Mouse (Mus musculus): Measurements from ENCODE around the gene Lao1.

- no peak for TF ChIP-seq POLR2AphosphoS2 (IDR thresholded peaks at IDR 0.05; ENCODE audit: insufficient read length, low read depth)
- TF ChIP-seq POLR2A (IDR thresholded peaks at IDR 0.05; ENCODE audit: insufficient read length, low read depth) = no peak
- no peak for TF ChIP-seq TCF12 (IDR thresholded peaks at IDR 0.05; ENCODE audit: insufficient read depth, poor library complexity, severe bottlenecking)
- TF ChIP-seq MYOD1 (IDR thresholded peaks at IDR 0.05; ENCODE audit: control insufficient read depth in 1 of 3, insufficient read length in 2 of 3, low read depth in 2 of 3) = no peak
- TF ChIP-seq MAX (IDR thresholded peaks at IDR 0.05; ENCODE audit: low read depth) = no peak
- TF ChIP-seq REST (IDR thresholded peaks at IDR 0.05; ENCODE audit: insufficient read depth, insufficient read length) = no peak
- no peak for TF ChIP-seq MYOG (IDR thresholded peaks at IDR 0.05; ENCODE audit: control insufficient read depth in 1 of 3, insufficient read depth in 1 of 3, insufficient read length in 2 of 3, low read depth in 2 of 3)
- no peak for TF ChIP-seq USF1 (IDR thresholded peaks at IDR 0.05; ENCODE audit: low read depth)
- TF ChIP-seq E2F4 (IDR thresholded peaks at IDR 0.05; ENCODE audit: insufficient read depth) = no peak
- no peak for TF ChIP-seq CEBPB (IDR thresholded peaks at IDR 0.05; ENCODE audit: insufficient read depth, poor library complexity, severe bottlenecking)
- no peak for TF ChIP-seq SRF (IDR thresholded peaks at IDR 0.05; ENCODE audit: control insufficient read depth, insufficient read length, low read depth)
- TF ChIP-seq TCF3 (IDR thresholded peaks at IDR 0.05; ENCODE audit: insufficient read length, low read depth) = no peak
Measured at GRCm38 (mm10) chr4:118989331-118989730, 28.0 kb downstream of the Lao1 start.

Measured in myocyte (in vitro differentiated cells).